Mouse (Mus musculus): ENCODE measurements around the gene Tlnrd1.

GRCm38 (mm10) chr7:83844807-83845206, 39.3 kb downstream of the Tlnrd1 start:
- no peak for TF ChIP-seq CTCF (IDR thresholded peaks at IDR 0.05; ENCODE audit: borderline replicate concordance, control insufficient read depth, extremely low read depth, insufficient read depth, low read length, poor library complexity)
- no peak for TF ChIP-seq POLR2A (IDR thresholded peaks at IDR 0.05; ENCODE audit: control insufficient read depth, extremely low read depth, insufficient read depth, low read length, poor library complexity)
